Mouse (Mus musculus) stomach, embryonic 14.5 days (tissue): ENCODE data around the gene Dstyk. TPM values are rescaled to one million over a fixed set of nuclear protein-coding genes. Genes with fewer than 3 reads are reported as not detected.

Experiments
- ATAC-seq: fragments of 200-750 bp; cut with Nextera tagmentation; 2 replicates; pipeline ENCODE4 v1.8.0; 2017; ENCODE audit warnings: low read depth, moderate TSS enrichment; ENCODE audit not compliant: insufficient number of reproducible peaks, insufficient read depth, low FRiP score
- H3K27ac ChIP-seq: fragments of 300-500 bp; sonication (generic); 2 replicates; pipeline ENCODE4 v1.5.1; 2014; ENCODE audit warnings: mild to moderate bottlenecking, low read length, moderate library complexity, mixed read lengths
- H3K27me3 ChIP-seq: fragments of 300-500 bp; sonication (generic); 2 replicates; pipeline ENCODE4 v1.6.1; 2014; ENCODE audit warnings: low read length, control low read depth, mixed read lengths; ENCODE audit not compliant: control insufficient read depth, insufficient read depth
- H3K36me3 ChIP-seq: fragments of 300-500 bp; sonication (generic); 2 replicates; pipeline ENCODE4 v1.6.1; 2014; ENCODE audit warnings: mild to moderate bottlenecking, control low read depth, low read length, moderate library complexity, mixed read lengths; ENCODE audit not compliant: control insufficient read depth, insufficient read depth
- H3K4me1 ChIP-seq: fragments of 300-500 bp; sonication (generic); 2 replicates; pipeline ENCODE4 v1.6.1; 2014; ENCODE audit warnings: low read length, control low read depth, mixed read lengths; ENCODE audit not compliant: control insufficient read depth, insufficient read depth
- H3K4me2 ChIP-seq: fragments of 300-500 bp; sonication (generic); replicated peaks from 2 replicates; pipeline ENCODE4 v1.6.1; 2014; ENCODE audit warnings: low read depth, low read length, control low read depth
- H3K4me3 ChIP-seq: fragments of 300-500 bp; sonication (generic); 2 replicates; pipeline ENCODE4 v1.5.1; 2014; ENCODE audit warnings: low read depth, low read length, control low read depth
- H3K9ac ChIP-seq: fragments of 300-500 bp; sonication (generic); replicated peaks from 2 replicates; pipeline ENCODE4 v1.6.1; 2014; ENCODE audit warnings: low read depth, mild to moderate bottlenecking, control low read depth, low read length, moderate library complexity, mixed read lengths
- H3K9me3 ChIP-seq: fragments of 300-500 bp; sonication (generic); 2 replicates; pipeline ENCODE4 v1.6.1; 2016; ENCODE audit warnings: low read depth, low read length, control low read depth; ENCODE audit not compliant: control insufficient read depth
- WGBS: fragments of 180-500 bp; shearing (Covaris S2); extraction: QIAGEN DNeasy Blood & Tissue Kit; methylation state at CpG from one replicate; pipeline ENCODE4 v1.1.7; 2014; 5-methylcytosine and 5-hydroxymethylcytosine counted together
- polyA plus RNA-seq: library from polyadenylated mRNA; unstranded; fragments of >200 nt; fragmentation: Nextera tagmentation; extraction: Ambion mirVana; gene quantifications from 2 replicates; pipeline ENCODE4 v1.2.1, GENCODE M21; 2014

The Dstyk gene
- polyA plus RNA-seq, 1 experiment from 2014 or later = 20.9 TPM

DNA sequence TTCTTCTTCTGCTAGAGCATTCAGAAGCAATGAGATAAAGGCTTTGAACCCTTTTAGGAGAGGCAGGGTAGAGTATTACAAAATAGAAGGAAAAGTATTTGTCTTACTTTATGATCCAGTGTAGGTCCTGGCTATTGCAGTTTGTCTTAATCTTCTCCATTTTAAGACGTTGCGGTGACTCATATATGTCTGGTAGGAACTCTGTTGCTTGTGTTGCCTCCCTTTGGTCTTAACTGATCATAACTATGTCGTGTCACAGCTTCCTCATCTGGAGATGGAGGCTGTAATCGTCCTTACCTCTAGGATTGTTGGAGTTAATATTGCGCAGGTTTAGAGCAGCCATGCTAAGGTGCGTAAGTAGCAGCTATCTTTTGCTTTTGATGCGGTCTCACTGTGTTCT, 3.3 kb downstream of the Dstyk start:
- no peak for ATAC-seq
- no peak overlapping the region for H3K4me3 ChIP-seq
- H3K4me2 ChIP-seq = no peak overlapping the region
- 85% methylated on average over 7 of the region's 7 CpGs for WGBS
- H3K9me3 ChIP-seq = no peaks in the 10 kb centered on the region
- H3K27me3 ChIP-seq = no peaks in the 10 kb centered on the region
- H3K4me1 ChIP-seq = peaks cover 15% of the 10 kb centered on the region; the same call in 1 of the 2 replicates
- no peak overlapping the region for H3K27ac ChIP-seq
- H3K36me3 ChIP-seq = no peaks in the 10 kb centered on the region
- H3K9ac ChIP-seq = no peak overlapping the region

DNA sequence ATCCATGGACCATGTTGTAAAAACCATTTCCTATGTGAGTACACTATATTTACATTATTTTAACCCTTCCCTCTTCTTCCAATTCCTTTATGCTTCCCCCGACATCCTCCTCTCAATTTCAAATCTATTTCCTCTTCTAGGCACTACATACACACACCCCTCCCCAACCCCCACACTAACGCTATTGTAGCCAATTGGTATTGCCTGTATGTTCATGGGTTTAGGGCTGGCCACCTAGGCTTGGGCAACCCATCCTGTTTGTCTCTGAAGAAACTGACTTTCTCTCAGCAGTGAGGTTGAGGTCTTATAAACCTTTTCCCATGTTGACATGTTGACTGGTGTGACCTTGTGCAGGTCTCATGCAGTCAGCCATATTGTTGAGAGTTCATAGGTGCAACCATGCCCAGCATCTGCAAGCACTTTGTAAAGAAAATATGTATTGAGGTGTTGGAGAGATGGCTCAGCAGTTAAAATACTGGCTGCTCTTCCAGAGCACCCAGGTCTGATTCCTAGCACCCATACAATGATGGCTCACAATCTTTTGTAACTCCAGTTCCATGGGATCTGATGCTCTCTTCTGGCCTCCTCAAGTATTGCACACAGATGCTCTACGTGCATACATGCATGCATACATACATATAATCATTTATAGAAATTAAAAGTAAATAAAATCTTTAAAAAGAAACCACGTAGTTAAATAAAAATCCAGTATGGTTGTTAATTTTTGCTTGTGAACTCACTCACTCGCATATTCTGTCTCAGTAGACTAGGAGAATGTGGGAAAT, 5.7 kb downstream of the Dstyk start:
- Histone ChIP-seq H3K27me3 (no peaks in the 10 kb centered on the region), H3K36me3 (no peaks in the 10 kb centered on the region), H3K4me2 (no peak overlapping the region), H3K4me3 (no peak overlapping the region), H3K9ac (no peak overlapping the region), H3K27ac (no peak overlapping the region), H3K4me1 (peaks cover 15% of the 10 kb centered on the region; the same call in 1 of the 2 replicates), H3K9me3 (no peaks in the 10 kb centered on the region)
- ATAC-seq = no peak
- 93% methylated on average over 5 of the region's 5 CpGs for WGBS

GRCm38 (mm10) chr1:132425600-132425999, 8.2 kb downstream of the Dstyk start:
- ATAC-seq = no peak
- Histone ChIP-seq H3K4me2 (no peak overlapping the region), H3K36me3 (no peaks in the 10 kb centered on the region), H3K27me3 (no peaks in the 10 kb centered on the region), H3K27ac (no peak overlapping the region), H3K4me1 (no peaks in the 10 kb centered on the region), H3K9me3 (no peaks in the 10 kb centered on the region), H3K4me3 (no peak overlapping the region), H3K9ac (no peak overlapping the region)

DNA sequence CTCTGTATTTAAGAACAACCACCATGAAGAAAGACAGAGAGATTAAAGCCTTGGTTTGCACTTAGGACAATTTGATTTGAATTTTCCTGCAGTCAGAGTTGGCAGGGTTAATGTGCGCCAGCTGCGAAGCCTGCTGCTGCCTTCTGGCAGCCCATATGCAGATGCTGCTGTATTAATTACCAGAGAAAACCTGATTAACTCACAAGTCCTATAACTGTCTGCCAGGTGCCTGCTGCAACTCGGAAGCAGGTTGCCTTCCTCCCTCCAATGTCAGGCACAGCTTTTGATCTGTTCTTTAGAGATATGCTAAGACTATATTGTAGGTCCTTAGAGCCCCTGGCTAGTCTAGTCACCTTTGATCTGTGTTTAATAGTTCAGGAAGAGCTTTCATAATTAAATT, 13.5 kb downstream of the Dstyk start:
- peaks cover 11% of the 10 kb centered on the region; the same call in 1 of the 2 replicates for H3K36me3 ChIP-seq
- H3K4me3 ChIP-seq = no peak overlapping the region
- no peaks in the 10 kb centered on the region for H3K4me1 ChIP-seq
- no peak overlapping the region for H3K9ac ChIP-seq
- H3K4me2 ChIP-seq = no peak overlapping the region
- WGBS = 79% methylated on average over 3 of the region's 3 CpGs
- H3K27me3 ChIP-seq = no peaks in the 10 kb centered on the region
- no peaks in the 10 kb centered on the region for H3K9me3 ChIP-seq
- no peak for ATAC-seq
- no peak overlapping the region for H3K27ac ChIP-seq

DNA sequence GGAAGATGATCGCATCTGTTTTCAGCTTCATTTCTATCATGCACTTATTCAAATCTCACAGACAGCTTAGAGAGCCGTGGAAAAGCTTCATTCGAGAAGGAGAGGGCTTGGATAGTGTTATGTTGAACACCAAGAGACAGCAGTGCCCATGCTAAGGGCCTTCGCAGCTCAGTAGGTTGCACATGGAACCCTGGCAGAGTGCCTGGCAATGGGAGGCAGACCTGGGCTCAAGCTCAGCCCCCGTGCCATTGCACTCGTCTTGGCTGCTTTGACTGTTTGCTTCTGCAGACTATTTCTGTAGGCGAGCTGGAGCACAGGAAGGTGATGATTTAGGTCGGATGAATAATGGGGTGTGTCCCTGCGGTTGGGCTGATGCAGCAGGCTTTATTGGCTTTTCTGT, 14.4 kb downstream of the Dstyk start:
- no peaks in the 10 kb centered on the region for H3K27me3 ChIP-seq
- H3K4me1 ChIP-seq = no peaks in the 10 kb centered on the region
- ATAC-seq = no peak
- H3K4me3 ChIP-seq = no peak overlapping the region
- no peaks in the 10 kb centered on the region for H3K9me3 ChIP-seq
- no peak overlapping the region for H3K4me2 ChIP-seq
- H3K9ac ChIP-seq = no peak overlapping the region
- WGBS = 63% methylated on average over 9 of the region's 9 CpGs
- H3K27ac ChIP-seq = no peak overlapping the region
- peaks cover 11% of the 10 kb centered on the region; the same call in 1 of the 2 replicates for H3K36me3 ChIP-seq

- no peak overlapping the region for H3K9ac ChIP-seq
- WGBS = 65% methylated on average over 5 of the region's 5 CpGs
- no peaks in the 10 kb centered on the region for H3K9me3 ChIP-seq
- H3K4me3 ChIP-seq = no peak overlapping the region
- no peak overlapping the region for H3K27ac ChIP-seq
- H3K4me2 ChIP-seq = no peak overlapping the region
- peaks cover 11% of the 10 kb centered on the region; the same call in 1 of the 2 replicates for H3K36me3 ChIP-seq
- H3K27me3 ChIP-seq = no peaks in the 10 kb centered on the region
- H3K4me1 ChIP-seq = no peaks in the 10 kb centered on the region
- no peak for ATAC-seq
Measured at GRCm38 (mm10) chr1:132433349-132433748, 16.0 kb downstream of the Dstyk start.

DNA sequence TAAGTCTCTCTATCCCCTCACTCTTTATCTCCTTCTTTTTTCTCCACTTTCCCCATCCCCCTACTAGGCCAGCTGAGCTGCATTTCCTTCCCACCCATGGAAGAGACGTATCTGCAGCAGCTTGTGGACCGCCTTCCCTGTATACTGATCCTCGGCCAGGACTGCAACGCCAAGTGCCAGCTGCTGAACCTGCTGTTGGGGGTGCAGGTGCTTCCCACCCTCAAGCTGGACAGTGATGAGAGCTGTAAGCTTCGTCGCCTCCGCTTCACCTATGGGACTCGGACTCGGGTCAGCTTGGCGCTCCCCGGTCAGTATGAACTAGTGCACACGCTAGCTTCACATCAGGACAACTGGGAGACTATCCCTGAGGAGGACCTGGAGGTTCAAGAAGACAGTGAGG, 16.7 kb downstream of the Dstyk start:
- no peak overlapping the region for H3K4me2 ChIP-seq
- 89% methylated on average over 12 of the region's 12 CpGs for WGBS
- H3K27ac ChIP-seq = no peak overlapping the region
- no peaks in the 10 kb centered on the region for H3K4me1 ChIP-seq
- H3K9ac ChIP-seq = no peak overlapping the region
- H3K4me3 ChIP-seq = no peak overlapping the region
- H3K27me3 ChIP-seq = no peaks in the 10 kb centered on the region
- no peaks in the 10 kb centered on the region for H3K9me3 ChIP-seq
- no peak for ATAC-seq
- H3K36me3 ChIP-seq = peaks cover 11% of the 10 kb centered on the region; the same call in 1 of the 2 replicates

DNA sequence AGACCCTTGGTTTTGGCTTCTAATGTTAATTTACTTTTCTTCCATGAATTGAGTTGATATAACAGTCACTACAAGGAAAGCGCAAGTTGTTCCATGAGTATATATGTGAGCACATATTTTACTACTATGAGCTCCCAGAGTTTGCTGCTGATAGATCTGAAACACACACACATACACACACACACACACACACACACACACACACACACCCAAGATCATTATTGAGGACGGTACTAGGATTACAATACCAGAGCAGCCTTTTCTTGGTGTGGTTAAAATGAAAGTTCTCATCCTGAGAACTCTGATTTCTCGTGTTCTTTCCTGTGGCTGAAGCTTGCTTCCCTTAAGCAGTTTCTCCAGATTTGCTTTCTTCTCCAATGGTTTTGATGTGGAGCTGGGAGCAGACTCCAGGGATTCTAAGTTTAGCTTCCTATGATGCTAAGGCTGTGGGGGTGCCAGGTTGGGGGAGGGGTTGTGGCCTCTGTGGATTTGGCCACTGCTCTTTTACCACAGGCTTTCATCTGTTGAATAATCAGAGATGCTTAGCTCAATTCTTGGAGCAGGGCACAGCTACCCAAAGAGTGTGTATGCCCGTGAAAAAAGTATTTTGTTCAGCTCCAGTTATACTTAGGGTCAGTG, 19.1 kb downstream of the Dstyk start:
- Histone ChIP-seq H3K4me2 (no peak overlapping the region), H3K27me3 (no peaks in the 10 kb centered on the region), H3K9ac (no peak overlapping the region), H3K27ac (no peak overlapping the region; the same call in 1 of the 2 replicates), H3K9me3 (no peaks in the 10 kb centered on the region), H3K4me1 (no peaks in the 10 kb centered on the region), H3K36me3 (peaks cover 20% of the 10 kb centered on the region), H3K4me3 (no peak overlapping the region)
- no peak for ATAC-seq
- 85% methylated on average over 4 of the region's 4 CpGs for WGBS
